Mouse (Mus musculus) kidney, postnatal 0 days (tissue): ENCODE results near the gene Gm20388. TPM values are rescaled to one million over a fixed set of nuclear protein-coding genes. Genes with fewer than 3 reads are reported as not detected.

ENCODE experiments used
- ATAC-seq: fragments of 200-750 bp; cut with Nextera tagmentation; replicated peaks from 2 replicates; pipeline ENCODE4 v1.8.0; 2017; ENCODE audit warnings: low read depth, moderate number of reproducible peaks, moderate TSS enrichment, moderate library complexity; ENCODE audit not compliant: low FRiP score
- DNase-seq: peaks from one replicate; pipeline ENCODE4 v3.0.0-alpha.2; 2016; ENCODE audit warnings: low spot score
- H3K27ac ChIP-seq: fragments of 300-500 bp; sonication (generic); 2 replicates; pipeline ENCODE4 v1.5.1; 2014; ENCODE audit warnings: mild to moderate bottlenecking
- H3K27me3 ChIP-seq: fragments of 300-500 bp; sonication (generic); 2 replicates; pipeline ENCODE4 v1.6.1; 2014; ENCODE audit warnings: low read length, mixed read lengths; ENCODE audit not compliant: insufficient read depth
- H3K36me3 ChIP-seq: fragments of 300-500 bp; sonication (generic); 2 replicates; pipeline ENCODE4 v1.6.1; 2014; ENCODE audit warnings: low read length, mixed read lengths; ENCODE audit not compliant: insufficient read depth
- H3K4me1 ChIP-seq: fragments of 300-500 bp; sonication (generic); replicated peaks from 2 replicates; pipeline ENCODE4 v1.6.1; 2014; ENCODE audit warnings: antibody characterized with exemption, low read length, mixed read lengths; ENCODE audit not compliant: insufficient read depth
- H3K4me2 ChIP-seq: fragments of 300-500 bp; sonication (generic); 2 replicates; pipeline ENCODE4 v1.6.1; 2014; ENCODE audit warnings: mild to moderate bottlenecking, low read length, moderate library complexity, mixed read lengths
- H3K4me3 ChIP-seq: fragments of 300-500 bp; sonication (generic); replicated peaks from 2 replicates; pipeline ENCODE4 v1.5.1; 2014; ENCODE audit warnings: low read depth, low read length
- H3K9ac ChIP-seq: fragments of 300-500 bp; sonication (generic); 2 replicates; pipeline ENCODE4 v1.6.1; 2014; ENCODE audit warnings: low read depth, low read length
- H3K9me3 ChIP-seq: fragments of 300-500 bp; sonication (generic); replicated peaks from 2 replicates; pipeline ENCODE4 v1.6.1; 2016; ENCODE audit warnings: low read length, inconsistent platforms, mixed read lengths
- CTCF ChIP-seq: IDR thresholded peaks from 2 replicates; pipeline ENCODE4 v1.5.1; 2016; ENCODE audit warnings: antibody characterized with exemption, low read depth, mild to moderate bottlenecking, moderate library complexity
- WGBS: fragments of 180-500 bp; shearing (Covaris S2); extraction: QIAGEN DNeasy Blood & Tissue Kit; methylation state at CpG from one replicate; pipeline ENCODE4 v1.1.7; 2014; 5-methylcytosine and 5-hydroxymethylcytosine counted together
- polyA plus RNA-seq: library from polyadenylated mRNA; unstranded; fragments of >200 nt; fragmentation: Nextera tagmentation; extraction: Ambion mirVana; gene quantifications from 2 replicates; pipeline ENCODE4 v1.2.1, GENCODE M21; 2015

Gene Gm20388
- polyA plus RNA-seq, 1 experiment from 2014 or later, result not detected

DNA sequence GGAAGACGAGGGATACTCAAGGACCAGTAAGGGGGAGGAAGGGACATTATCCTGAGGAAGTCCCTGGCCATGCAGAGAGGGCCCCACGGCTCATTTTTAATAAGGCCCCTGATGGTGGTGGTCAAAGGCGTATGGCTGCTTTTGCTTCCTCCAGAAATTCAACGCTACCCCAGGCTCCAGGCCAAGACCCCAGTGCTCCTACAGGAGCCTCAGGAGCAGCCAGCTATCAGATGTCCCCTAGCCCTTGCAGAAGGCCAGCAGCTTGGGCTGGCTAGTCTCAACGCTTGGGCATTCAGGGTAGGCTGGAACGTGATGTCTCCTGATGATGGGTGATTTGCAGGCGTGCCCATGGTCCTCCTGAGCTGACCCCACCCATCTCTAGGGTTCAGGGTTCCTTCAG is 521.8 kb downstream of the Gm20388 start:
- Histone ChIP-seq H3K27ac (no peak overlapping the region), H3K4me2 (no peak overlapping the region), H3K4me3 (no peak overlapping the region), H3K36me3 (no peaks in the 10 kb centered on the region), H3K9me3 (no peaks in the 10 kb centered on the region), H3K4me1 (peaks cover 12% of the 10 kb centered on the region), H3K27me3 (no peaks in the 10 kb centered on the region), H3K9ac (no peak overlapping the region)
- TF ChIP-seq CTCF, result no peak
- WGBS, result 66% methylated on average over 7 of the region's 7 CpGs
- DNase-seq, result no peak
- ATAC-seq, result no peak

DNA sequence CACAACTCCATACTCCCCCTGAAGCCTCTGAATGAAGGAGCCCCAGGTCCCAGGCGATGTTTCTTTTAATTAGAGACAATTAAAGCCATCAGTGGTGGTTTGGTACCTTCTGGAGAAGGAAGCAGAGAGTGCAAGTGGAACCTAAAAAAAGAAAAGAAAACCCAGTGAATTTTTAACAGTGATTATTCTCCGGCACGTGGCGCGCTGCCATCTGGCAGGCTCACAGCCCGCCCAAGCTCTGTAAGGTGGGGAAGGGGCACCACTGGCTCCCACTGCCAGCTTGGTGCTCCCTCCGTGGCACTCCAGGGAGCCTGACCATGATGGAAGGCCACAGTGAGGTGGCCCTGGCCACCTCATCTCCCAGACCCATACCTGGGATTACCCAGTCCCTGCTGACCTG is 522.5 kb downstream of the Gm20388 start:
- Histone ChIP-seq H3K9ac (no peak overlapping the region), H3K27ac (no peak overlapping the region), H3K9me3 (no peaks in the 10 kb centered on the region), H3K27me3 (no peaks in the 10 kb centered on the region), H3K4me3 (no peak overlapping the region), H3K4me1 (peaks cover 19% of the 10 kb centered on the region), H3K4me2 (no peak overlapping the region), H3K36me3 (no peaks in the 10 kb centered on the region)
- DNase-seq (no peak), ATAC-seq (no peak)
- WGBS, result 79% methylated on average over 7 of the region's 7 CpGs
- TF ChIP-seq CTCF, result no peak

DNA sequence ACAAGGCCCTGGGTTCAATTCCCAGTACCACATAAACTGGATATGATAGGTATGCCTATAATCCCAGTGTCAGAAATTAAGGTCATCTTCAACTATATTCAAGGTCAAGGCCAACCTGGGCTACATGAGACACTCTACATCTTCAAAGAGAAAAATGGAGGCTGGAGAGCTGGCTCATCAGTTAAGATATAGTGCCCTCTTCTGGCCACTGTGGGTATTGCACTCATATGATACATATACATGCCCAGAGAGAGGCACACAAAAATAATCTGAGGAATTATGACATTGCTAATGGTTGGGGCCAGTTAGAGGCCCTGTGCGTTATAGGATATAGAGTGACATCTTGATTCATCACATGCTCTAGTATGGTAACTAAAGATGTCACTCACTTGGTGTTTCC is 523.1 kb downstream of the Gm20388 start:
- Histone ChIP-seq H3K27me3 (no peaks in the 10 kb centered on the region), H3K9me3 (no peaks in the 10 kb centered on the region), H3K36me3 (no peaks in the 10 kb centered on the region), H3K4me1 (peaks cover 22% of the 10 kb centered on the region), H3K4me3 (no peak overlapping the region), H3K27ac (no peak overlapping the region), H3K4me2 (no peak overlapping the region), H3K9ac (no peak overlapping the region)
- TF ChIP-seq CTCF, result peak; percentile 58
- DNase-seq (no peak), ATAC-seq (no peak)
- WGBS, result 80% methylated on average over 1 of the region's 1 CpGs

DNA sequence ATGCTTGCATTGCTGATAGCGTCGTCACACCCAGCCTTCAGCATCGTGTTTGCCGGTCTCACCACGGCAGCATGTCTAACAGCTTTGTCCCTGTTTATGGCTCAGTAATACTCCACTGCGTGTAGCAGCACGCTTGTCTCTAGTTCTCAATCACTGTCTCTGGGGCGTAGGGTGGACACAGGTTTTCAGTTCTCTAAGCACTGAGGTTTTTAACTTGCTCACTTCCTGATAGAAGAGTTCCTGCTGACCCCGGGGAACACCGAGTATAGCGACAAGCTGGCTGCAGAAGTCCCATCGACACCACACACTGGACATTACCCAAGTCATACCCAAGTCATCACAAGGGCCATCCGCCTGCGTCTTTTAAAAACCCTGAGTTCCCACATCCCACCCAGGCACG is 525.1 kb downstream of the Gm20388 start:
- DNase-seq (no peak), ATAC-seq (no peak)
- Histone ChIP-seq H3K9me3 (no peaks in the 10 kb centered on the region), H3K4me3 (no peak overlapping the region), H3K9ac (no peak overlapping the region), H3K27me3 (no peaks in the 10 kb centered on the region), H3K4me2 (no peak overlapping the region), H3K4me1 (peaks cover 33% of the 10 kb centered on the region), H3K36me3 (no peaks in the 10 kb centered on the region), H3K27ac (no peak overlapping the region)
- TF ChIP-seq CTCF, result no peak
- 94% methylated on average over 15 of the region's 15 CpGs for WGBS

DNA sequence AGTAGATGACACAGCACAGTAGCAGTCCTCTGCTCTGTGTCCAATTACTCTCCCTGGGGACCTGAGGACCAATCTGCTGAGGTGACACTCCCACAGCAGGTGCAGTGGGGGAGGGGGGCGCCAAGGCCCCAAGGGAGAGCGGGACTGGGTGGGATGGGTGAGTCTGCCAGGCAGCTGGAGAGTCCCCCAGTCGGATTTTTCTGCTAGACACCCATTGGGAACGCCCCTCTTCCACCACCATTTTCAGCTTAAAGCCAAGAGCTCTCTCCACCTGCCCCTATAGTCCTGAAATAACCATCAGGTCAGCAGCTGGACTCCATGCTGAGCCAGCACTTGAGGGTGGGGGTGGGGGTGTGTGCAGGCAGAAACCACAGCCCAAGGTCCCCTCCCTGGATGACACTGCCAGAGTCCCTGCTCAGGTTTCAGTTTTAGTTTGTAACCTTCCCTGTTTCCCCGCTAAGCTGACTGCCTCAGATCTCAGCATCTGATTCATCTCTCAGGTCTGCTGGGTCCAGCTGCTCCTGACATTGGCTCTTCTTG is 525.9 kb downstream of the Gm20388 start:
- H3K4me1 ChIP-seq, result peaks cover 36% of the 10 kb centered on the region
- WGBS, result 50% methylated on average over 5 of the region's 5 CpGs
- H3K27me3 ChIP-seq, result no peaks in the 10 kb centered on the region
- peak overlapping the region; percentile 18; the same call in 1 of the 2 replicates for H3K9ac ChIP-seq
- no peak overlapping the region for H3K4me2 ChIP-seq
- no peak for ATAC-seq
- DNase-seq, result peak; percentile 32
- H3K4me3 ChIP-seq, result no peak overlapping the region
- no peak overlapping the region for H3K27ac ChIP-seq
- no peaks in the 10 kb centered on the region for H3K36me3 ChIP-seq
- H3K9me3 ChIP-seq, result no peaks in the 10 kb centered on the region
- TF ChIP-seq CTCF, result no peak

DNA sequence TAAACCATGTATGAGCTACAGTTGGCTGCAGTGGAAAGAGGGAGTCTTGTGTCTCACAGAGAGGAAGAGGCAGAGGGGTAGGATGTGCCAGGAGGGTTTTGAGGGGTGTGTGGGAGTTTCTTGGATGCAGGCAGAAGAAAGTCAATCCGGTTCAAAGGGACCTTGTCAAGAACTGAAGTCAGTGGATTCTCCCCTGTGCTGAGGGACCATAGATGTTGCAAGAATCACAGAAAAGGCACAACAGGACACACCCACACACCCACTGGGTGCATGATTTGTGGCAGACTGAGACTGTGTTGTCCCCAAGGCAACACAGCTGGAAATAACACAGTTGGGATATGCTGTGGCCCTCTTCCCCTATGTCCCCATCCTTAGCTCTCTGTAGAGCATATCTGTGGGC is 526.6 kb downstream of the Gm20388 start:
- Histone ChIP-seq H3K4me2 (no peak overlapping the region), H3K9ac (0 out of 2 replicates have a peak overlapping the region, but pooled peaks have one; percentile 4), H3K4me1 (peaks cover 40% of the 10 kb centered on the region), H3K4me3 (no peak overlapping the region), H3K36me3 (no peaks in the 10 kb centered on the region), H3K27me3 (no peaks in the 10 kb centered on the region), H3K27ac (no peak overlapping the region), H3K9me3 (no peaks in the 10 kb centered on the region)
- ATAC-seq, result no peak
- DNase-seq, result no peak
- no peak for TF ChIP-seq CTCF
- WGBS, result 43% methylated on average over 1 of the region's 1 CpGs
